Mouse (Mus musculus) ZHBTc4 (cell line): ENCODE measurements around the gene Cfap61.

Source experiments
- DNase-seq: peaks from one replicate; pipeline ENCODE4 v3.0.0-alpha.2; 2011; ENCODE audit warnings: low read depth, low spot score

The Cfap61 gene

DNA sequence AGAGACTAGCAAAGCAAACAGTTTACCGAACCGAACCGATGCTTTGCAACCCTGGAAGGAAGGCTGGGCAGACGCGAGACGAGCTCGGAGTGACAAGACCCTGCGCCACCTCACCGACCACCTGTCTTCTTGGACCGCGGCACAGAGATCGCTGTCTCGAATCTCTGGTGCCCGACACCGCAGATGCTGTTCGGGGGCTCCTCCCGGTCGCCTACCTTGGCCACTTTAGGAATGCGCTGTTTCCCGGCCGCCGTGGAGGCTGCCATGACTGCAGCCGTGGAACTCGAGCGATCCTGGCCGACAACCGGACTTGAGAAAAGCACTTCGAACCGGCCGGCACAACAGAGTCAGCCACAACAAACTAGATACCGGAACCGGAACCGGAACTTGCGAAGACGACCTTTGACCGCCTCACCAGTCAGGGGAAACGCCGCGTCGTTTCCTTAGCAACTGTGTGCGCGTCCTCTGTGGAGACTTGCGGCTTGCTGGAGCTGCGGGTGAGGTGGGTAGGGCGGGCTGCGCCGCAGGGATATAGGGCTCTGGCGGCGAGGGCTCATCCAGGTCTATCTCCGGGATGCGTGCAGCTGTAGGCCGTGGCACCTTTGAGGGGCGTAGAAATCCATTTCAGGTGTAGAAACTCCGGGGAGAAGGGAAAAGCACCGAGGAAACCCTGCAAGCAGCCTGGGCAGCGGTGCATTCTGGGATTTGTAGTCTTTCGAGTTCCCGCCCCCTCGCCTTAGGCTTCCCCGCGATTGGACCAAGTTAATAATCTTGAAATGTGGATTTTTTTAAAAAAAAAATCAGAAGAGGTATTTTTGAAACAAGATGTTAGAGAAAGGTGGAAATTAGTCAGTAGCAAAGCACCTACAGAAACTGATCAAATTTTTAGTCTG is at the start of gene Cfap61, which contains the start of gene Crnkl1:
Gene Cfap61 (plus strand): TSS at position 446 of the 893 bp plus-strand sequence.
Gene Crnkl1 (minus strand): TSS at position 676 of the 893 bp plus-strand sequence.
- peak; percentile 97 for DNase-seq

GRCm38 (mm10) chr2:145884913-145885785 is 49.4 kb upstream of the Cfap61 start:
- DNase-seq, result peak; percentile 42

- DNase-seq, result peak; percentile 76
These were observed 46.4 kb upstream of the Cfap61 start for GRCm38 (mm10) chr2:145887937-145888765.

- DNase-seq, result no peak
These were observed 45.7 kb upstream of the Cfap61 start for GRCm38 (mm10) chr2:145888766-145889480.

GRCm38 (mm10) chr2:145890571-145890970 is 44.0 kb upstream of the Cfap61 start:
- DNase-seq, result no peak

DNA sequence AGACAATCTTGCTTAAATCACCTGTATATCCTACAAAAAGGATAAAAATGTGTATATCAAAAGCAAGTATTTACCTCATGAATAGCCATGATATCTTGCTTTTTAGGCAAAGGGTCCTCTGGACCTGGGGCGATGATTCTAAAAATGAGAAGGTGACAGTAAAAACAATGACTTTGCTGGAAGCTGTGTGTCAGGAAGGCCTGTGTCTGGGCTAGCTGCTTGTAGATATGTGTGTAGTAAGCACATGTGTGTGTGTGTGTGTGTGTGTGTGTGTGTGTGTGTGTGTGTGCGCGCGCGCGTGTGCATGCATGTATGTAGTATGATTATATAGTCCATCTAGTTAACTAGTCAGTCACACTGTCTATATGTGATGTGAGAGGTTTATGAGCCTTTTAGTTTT is 40.8 kb upstream of the Cfap61 start:
- no peak for DNase-seq

GRCm38 (mm10) chr2:145898106-145898505 is 36.5 kb upstream of the Cfap61 start:
- no peak for DNase-seq

GRCm38 (mm10) chr2:145900318-145900717 is 34.3 kb upstream of the Cfap61 start:
- DNase-seq, result peak; percentile 59

GRCm38 (mm10) chr2:145901861-145902260 is 32.7 kb upstream of the Cfap61 start, which contains the start of gene Naa20:
Naa20 (plus strand) TSS chr2:145902099.
- DNase-seq, result no peak

DNA sequence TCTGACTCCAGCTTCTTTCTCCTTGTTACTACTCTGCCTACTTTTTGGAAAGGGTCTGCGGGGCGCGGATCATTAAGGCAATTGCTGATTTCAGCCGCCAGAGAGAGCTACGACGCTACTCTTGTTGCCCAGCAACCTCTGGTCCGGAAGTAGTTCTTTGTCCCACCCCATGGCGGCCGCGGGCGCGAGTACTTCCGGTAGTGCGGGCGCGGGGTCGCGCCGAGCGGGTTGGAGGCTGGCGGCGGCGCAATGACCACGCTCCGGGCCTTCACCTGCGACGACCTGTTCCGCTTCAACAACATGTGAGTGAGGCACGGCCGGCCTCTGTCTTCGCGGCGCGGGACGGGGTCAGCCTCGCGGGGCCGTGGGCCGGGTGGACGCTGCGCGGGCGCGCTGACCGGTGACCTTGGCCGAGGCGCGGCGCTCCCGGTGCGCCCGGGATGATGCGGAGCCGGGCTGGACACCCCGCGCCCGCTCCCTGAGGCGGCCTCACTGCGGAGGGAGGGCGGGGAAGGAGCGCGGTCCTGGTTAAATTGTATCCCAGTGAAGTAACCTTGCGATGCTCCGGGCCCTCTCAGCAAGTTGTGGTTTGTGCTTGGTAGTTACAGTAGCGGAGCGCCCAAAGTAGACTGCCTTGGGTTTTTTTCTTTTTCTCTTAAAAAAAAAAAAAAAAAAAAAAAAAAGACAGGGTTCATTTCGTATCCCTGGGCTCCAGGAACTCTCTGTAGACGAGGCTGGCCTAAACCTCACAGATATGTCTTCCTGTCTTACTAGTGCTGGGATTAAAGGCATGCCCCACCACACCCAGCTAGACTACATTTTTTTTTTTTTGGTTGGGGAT is 31.3 kb upstream of the Cfap61 start:
- DNase-seq, result peak; percentile 96

- no peak for DNase-seq
These were observed 30.5 kb upstream of the Cfap61 start for GRCm38 (mm10) chr2:145903983-145904616.

- DNase-seq, result no peak
These were observed 29.4 kb upstream of the Cfap61 start for GRCm38 (mm10) chr2:145905156-145905555.

DNA sequence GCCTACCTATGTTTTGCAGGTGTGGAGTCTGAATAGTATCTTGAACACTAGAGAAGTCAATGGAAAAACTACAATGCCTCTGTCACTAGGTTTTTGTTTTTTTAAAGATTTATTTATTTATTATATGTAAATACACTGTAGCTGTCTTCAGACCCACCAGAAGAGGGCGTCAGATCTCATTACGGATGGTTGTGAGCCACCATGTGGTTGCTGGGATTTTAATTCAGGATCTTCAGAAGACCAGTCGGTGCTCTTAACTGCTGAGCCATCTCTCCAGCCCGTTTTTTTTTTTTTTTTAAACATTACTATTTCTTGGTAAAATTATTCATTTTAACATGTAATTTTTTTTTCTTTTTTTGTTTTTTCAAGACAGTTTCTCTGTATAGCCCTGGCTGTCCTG is 28.7 kb upstream of the Cfap61 start:
- peak; percentile 30 for DNase-seq

DNA sequence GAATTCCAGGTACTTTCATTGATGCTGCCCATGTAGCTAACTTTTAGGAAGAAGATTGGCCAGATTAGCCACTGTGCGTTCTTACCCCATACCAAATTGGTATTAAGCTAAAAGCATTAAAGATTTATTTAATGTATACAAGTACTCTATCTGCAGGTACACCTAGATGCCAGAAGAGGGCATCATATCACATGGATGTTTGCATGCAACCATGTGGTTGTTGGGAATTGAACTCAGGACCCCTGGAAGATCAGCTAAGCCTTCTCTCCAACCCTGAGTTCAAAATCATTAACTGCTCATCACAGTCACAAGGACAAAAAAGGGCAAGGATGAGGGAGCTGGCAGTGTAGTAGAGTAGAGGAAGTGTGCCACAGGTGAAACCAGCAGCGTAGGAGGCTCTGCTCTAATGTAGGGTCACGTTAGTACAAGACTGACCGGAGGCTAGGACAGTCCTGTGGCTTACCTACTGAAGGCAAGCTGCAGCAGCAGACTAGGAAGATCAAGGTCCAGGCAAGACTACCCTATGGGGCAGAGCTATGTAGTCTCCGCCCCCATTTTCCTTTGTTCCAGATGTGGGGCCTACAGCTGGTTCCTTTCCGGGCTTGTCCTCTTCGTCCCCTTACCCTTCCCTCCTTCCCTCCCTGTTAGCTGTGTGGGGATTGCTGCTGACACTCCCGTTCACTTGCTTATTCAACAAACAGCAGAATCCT is 13.5 kb upstream of the Cfap61 start:
- DNase-seq, result peak; percentile 28

DNA sequence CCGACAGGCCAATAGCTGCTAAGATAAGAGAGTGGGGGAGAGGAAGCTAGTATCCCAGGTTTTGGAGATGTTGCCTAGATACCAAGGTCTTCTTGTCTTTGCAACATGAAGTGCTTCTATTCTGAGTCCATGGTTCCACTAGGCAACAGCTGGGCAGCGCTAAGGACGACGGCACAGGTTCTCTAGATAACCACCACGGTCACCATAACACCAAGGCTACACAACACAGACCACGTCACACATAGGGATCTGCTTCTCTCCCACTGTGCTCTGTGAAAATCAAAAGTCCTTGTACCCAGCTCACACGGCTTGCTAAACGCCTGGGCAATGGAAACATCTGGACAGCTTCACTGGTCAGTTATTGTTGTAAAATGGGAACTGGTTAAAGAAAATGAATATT is 2.4 kb downstream of the Cfap61 start:
- DNase-seq, result no peak

DNA sequence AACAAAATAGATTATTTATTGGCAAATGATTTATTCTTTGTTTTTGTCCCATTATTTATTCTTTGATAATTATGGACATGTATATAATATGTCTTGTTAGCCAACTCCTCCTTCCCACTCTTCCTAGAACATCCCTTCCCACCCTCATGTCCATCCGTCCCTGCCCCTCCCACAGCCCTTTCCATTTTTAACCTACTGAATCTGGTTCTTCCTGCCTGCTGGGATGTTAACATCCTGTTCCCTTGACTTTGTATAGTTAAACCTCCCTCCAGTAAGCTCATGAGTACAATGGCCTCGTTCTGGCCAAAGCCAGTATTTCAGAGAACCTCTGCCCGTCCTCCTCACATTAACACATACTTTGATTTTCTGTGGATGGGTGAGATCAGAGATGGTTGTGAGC is 6.8 kb downstream of the Cfap61 start:
- peak; percentile 45 for DNase-seq

DNA sequence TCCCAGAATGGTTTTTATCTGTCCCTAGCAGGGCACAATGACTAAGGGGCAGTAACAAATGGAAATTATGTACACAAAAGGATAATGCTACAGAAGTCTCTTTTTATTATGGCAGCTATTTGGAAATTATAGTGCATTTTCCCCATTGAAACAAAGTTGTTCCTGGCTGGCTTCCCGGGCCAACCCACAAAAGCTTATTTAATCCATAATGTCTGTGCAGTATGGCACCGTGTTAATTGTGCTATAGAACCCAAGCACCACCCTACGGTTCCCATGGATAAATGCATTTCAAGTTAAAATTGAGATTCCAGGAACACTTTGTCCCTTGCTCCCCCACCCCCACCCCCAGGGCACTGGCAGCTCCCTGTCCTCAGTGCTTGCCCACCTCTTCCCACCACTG is 9.7 kb downstream of the Cfap61 start:
- no peak for DNase-seq

DNA sequence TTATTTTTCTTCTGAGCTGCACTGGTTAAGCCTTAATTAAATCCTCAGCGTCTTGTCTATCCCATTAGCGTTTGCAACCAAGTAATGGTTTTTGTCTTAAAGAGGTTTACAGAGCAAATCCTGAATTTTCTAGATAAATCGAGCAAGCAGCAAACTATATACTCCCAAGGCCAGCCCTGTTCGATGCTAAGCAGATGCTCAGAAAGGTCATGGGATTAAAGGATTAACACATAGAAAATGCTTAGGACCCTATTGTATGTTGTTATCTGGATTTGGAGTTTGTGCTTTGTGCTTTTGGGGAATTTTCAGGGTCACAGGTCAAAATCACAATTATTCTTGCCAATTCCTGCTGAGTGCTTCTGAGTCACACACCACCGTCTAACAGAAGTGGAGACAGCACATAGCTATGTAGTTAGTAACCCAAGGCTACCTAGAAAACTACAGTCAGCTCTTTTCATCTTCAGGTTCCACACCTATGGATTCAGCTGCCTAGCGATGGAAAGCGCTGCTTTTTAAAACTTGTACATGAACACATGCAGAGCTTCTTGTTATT is 13.9 kb downstream of the Cfap61 start:
- no peak for DNase-seq
